Mouse (Mus musculus) erythroid progenitor cell, adult 5-6 weeks (primary cell): ENCODE results near the gene Rab44. TPM values are rescaled to one million over a fixed set of nuclear protein-coding genes. Genes with fewer than 3 reads are reported as not detected.
"Not testable (repeated sequence)": the region's sequence is repeated elsewhere in the genome, so short reads cannot be mapped to it uniquely, and the experiment has no call there.

Source experiments
- ATAC-seq: replicated peaks from 2 replicates; pipeline ENCODE4 v1.8.0; 2016; ENCODE audit warnings: moderate number of reproducible peaks, mild to moderate bottlenecking, moderate TSS enrichment, inconsistent platforms; ENCODE audit not compliant: poor library complexity, low FRiP score, severe bottlenecking
- total RNA-seq, 2 experiments: library from RNA; stranded (forward) in 1 of 2; stranded (reverse) in 1 of 2; fragments of 150-400 nt in 1 of 2; fragments of 186-747, 209-891 nt in 1 of 2; gene quantifications; 2 replicates each; pipeline versions ENCODE4 v1.2.3 to v1.2.4; 2015 to 2017; ENCODE audit warnings: low replicate concordance in 2 of 2

Gene Rab44
- total RNA-seq (2015; ENCODE audit: low replicate concordance) (15.9 and 22.7 TPM in 2 replicates), total RNA-seq (2017; ENCODE audit: low replicate concordance) (22.2 and 28.0 TPM in 2 replicates)

DNA sequence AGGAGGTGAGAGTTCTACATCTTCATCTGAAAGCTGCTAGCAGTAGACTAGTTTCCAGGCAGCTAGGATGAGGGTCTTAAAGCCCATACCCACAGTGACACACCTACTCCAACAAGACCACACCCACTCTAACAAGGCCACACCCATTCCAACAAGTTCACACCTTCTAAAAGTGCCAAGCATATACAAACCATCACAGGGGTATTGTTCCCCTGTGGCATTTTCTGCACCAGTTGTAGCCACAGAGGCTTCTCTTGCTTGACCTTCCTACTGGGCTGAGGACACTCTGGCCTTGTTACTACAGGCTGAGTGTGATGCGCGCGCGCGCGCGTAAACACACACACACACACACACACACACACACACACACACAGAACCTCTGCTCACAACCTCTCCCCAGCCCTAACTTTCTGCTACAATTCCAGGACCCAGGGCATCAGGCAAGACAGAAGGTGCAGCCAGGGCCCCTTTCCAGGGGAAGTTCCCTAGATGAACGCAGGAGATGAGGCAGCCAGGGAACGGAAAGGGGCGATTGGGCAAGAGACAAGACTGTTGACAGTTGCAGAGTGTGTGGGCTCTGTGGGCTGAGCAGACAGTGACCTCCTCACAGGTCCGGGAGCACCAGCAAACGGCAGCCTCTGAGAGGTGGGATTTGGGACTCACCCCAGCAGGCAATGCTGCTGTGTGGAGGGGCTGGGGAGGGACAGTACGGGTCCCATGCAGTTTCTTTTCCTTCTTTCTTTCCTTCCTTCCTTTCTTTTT, at the start of gene Rab44:
TSS of gene Rab44 (plus strand) at position 555 of the 762 bp plus-strand sequence.
- no peak for ATAC-seq

DNA sequence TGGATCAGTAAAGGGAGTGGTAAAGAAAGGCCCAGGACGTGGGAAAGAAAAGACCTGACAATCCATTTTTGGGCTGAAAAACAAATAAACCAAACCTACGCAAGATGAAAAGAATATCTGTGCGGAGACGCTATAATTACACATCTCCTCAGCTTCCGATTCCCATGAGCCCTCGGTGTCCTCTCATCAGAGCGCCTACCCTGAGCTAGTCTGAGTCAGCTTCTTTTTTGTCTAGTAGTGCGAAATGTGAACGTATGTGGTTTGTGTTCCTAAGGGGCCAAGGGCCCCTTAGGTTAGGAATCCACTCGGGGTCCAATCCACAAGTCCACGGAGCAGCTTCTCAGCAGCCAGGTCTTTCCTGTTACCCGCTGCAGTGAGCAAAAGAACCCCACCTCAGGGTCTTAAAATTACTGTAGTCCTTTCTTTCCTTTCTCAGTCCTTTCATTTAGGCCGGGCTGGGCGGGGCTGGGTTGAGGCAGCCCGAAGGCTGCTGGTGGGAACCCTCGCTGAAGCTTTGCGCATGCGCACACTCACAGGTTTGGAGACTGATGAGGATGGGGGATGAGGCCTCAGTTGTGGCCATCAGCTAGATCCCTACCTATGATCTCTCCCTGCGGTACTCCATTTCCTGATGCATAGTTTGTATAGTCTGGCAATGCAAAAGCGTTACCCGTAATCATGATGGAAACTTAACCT, 48.6 kb upstream of the Rab44 start:
- no peak for ATAC-seq

DNA sequence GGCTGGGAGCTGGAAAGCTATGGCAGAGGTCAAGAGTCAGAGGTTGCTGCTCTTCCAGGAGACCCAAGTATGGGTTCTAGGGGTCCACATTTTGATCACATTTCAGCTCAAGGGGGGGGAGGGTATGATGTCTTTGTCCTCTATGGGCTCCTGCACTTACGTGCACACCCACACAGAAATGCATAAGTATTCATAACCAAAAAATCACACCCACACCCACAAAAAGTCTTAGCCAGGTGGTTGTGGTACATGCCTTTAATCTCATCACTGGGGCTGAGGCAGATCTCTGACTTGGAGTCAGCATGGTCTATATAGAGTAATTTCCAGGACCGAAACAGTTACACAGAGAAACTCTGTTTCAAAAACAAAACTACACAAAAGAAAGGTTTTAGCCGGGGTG, 48.0 kb upstream of the Rab44 start:
- ATAC-seq = no peak

DNA sequence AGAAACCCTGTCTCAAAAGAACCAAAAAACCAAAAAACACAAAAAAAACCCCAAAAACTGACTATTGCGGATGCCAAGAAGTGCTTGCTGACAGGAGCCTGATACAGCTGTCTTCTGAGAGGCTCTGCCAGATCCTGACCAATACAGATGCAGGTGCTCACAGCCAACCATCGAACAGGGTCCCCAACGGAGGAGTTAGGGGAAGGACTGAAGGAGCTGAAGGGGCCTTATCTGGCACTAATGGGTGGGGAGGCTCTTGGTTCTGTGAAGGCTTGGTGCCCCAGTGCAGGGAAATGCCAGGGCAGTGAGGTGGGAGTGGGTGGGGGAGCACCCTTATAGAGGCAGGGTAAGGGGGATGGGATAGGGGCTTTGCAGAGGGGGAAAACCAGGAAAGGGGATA, 46.5 kb upstream of the Rab44 start:
- not testable (repeated sequence) for ATAC-seq

GRCm38 (mm10) chr17:29067847-29068246, 46.1 kb upstream of the Rab44 start:
- ATAC-seq = no peak

DNA sequence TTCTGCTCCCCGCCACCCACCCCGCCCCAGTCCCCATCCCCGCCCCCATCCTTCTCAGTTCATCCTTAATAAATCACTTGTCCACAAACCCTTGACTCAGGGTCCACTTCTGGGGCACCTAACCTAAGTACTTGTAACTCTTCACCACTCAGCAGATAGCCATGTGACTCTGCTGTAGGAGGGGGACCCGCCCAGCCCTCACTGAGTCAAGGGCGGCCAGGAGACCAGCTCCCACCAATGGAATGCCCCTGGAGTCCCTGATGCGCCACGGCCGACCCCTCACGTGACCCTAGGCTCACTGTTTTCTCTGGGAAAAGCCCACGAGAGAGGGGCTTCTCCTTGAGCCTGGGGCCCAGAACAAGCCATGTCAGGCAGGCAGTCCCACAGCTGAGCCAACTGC, 44.9 kb upstream of the Rab44 start:
- ATAC-seq = no peak

DNA sequence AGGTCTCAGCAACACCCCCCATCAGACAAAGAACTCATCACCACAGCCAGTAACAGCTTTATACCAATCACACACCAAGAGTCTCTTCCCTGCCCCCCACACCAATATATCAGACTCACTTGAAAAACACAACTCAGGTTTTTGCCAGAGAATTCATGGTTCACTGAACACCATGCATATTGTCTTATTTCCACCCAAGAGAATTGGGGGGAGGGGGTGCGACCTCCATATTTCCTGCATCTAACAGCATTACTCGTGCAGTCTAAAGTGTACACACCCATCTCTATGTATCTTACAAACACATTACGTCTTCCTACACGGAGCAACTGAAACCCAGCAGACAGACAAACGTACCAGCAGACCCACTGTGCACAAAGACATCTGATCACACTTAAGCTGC, 42.1 kb upstream of the Rab44 start:
- ATAC-seq = no peak

GRCm38 (mm10) chr17:29072701-29073307, 41.1 kb upstream of the Rab44 start:
- ATAC-seq = no peak

- ATAC-seq = no peak
Observed at GRCm38 (mm10) chr17:29073313-29073712, 40.6 kb upstream of the Rab44 start.

- no peak for ATAC-seq
Observed at GRCm38 (mm10) chr17:29074085-29074484, 39.9 kb upstream of the Rab44 start.

DNA sequence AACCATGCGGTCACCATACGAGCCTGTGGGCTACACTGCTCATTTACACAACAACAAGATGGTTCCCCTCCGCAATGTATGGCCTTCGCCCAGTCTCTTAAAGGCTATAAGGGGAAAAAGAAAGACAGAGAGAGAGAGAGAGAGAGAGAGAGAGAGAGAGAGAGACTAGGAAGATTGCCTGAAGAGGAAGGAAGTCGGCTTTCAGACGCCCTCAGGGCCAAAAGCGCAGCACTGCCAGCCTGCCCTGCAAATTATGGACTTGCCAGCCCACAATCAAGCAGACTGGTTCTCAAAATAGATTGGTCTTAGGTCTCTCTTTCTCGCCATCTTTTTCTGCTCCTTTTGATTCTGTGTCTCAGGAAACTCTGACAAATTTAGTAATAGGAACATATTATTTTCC, 37.7 kb upstream of the Rab44 start:
- no peak for ATAC-seq

DNA sequence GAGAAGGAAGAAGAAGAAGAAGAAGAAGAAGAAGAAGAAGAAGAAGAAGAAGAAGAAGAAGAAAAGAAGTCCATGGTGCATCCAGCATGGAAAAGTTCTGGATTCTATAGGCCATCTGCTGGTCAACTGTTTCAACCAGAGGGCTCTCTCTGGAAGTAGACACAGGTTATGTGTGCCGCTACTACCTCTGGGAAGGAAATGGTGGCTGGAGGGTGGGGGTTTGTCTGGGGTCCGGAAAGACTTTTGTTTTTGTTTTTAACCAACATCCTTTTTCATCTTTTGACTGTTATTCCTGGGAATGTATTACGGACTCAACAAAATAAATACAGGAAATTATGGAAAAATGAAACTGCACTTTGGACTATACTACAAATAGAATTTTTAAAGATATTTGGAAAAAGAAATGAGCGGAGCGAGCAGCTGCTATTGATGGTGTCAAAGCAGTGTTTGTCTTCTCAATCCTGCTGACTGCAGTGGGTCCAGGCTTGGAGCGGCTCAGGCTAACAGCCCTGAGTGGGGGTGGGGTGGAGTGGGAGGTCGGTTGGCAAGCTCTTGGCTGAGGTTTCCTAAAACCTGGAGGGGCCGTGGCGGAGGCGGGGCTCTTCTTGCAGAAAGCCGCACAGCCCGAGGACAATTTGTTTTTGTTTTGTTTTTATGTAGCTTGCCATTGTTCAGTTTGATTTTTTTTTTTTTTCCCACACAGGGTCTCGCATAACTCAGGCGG, 36.0 kb upstream of the Rab44 start:
- ATAC-seq = no peak

DNA sequence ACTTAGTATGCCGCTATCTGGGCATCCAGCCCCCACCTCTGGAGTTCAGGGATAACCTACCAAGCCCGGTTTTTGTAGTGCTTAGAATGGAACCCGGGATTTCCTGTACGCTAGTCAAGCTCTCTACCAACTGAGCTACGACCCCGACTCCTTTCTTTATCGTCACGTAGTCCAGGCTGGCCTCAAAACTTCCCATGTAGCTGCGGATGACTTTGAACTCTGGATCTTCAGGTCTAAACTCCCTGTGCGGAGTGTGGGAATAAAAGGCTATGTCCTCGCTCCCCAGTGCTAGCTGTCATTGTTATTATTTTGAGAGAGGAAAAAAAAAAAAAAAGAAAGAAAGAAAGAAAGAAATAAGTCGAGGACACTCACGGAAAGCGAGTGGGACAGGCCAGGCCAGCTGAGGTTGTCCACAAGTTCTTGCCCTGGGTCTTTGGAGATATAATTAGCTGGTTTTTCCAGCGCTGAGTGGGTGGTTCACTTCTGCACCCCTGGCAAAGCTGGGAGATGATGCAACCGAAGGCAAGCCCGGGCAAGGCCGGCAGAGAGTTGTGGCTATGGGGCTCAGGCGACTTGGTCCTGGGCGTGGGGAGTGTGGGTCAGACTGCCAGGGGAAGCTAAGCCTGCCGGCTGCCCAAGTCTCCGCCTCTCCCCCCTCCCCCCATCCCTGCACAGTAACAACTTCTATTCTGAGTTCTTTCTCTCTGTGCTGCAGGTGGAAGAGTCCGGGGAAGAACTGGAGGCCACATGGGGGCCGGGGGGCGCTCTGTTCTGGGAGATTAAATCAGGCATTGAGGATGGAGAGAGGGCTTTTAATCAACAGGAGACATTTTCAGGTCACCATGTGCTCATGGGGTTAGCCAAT, 35.2 kb upstream of the Rab44 start:
- ATAC-seq = no peak

- no peak for ATAC-seq
Observed at GRCm38 (mm10) chr17:29080758-29081617, 33.0 kb upstream of the Rab44 start.

DNA sequence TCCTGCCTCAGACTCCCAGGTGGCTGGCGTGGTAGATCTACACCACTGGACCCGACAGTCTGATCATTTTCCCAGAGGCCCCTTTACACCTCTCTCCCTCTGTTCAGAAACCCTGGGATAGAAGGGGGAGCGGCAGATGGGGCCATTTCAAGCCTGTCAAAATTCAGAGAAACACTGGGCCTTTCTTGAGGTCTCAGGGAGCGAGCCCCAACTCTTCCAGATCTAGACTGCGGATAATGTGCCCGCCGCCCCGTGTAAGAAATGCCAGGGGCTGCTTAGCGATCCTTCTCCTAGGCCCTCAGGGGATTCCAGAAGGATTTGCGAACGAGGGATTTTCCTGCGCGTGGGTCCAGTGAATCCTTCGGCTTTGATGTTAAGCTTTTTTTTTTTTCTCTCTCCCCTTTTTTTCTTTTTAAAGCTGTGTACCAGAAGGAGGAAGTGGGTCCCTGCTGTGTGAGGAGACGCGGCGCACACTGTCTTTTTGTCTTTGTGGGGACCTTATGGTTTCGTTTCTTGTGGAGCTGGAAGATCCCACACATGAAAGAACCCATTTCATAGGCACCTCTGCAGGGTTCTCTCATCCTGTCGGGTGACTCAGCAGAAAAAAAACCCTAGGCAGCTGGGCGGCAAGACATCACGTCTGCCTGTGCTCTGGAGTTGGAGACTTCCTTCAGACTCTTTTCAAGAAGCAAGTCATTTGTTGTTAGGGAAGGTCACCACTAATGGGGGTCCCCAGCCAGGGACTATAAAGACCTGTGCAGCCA, 32.1 kb upstream of the Rab44 start:
- ATAC-seq = no peak

DNA sequence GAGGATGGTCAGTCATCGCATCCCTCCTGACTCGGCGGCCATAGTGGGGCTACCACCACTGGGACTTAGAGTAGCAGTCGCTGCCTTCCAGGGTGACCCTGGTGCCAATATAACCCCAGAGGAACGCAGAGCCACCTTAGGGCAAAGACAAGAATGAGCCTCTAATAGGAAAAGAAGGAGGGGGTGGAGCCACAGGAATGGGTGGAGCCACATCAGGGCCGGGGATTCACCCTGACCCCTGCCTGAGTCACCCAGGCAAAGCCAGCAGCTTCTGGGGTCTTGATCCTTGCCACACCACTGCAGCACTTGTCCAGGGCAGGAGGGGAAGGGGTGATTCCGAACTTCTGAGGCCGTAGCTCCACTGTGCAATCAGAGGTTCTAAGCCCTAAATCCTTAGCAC, 30.4 kb upstream of the Rab44 start:
- no peak for ATAC-seq

DNA sequence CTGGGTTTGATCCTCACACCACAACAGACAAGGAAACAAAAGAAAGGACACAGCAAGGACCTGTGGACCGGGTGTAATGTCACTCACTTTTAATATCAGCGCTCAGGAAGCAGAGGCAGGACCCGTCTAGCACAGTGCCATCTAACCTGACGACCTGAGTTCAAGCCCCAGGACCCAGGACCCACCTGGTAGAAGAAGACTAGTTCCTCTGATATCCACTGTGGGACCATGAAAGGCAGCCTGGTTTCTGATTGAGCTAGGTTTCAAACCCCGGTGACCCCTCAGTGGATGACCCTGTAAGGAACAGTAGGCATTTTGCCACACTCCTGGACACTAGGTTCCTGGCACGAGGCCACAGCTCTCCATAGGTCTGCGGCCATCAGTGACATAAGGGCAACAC, 29.3 kb upstream of the Rab44 start:
- no peak for ATAC-seq

GRCm38 (mm10) chr17:29085266-29085665, 28.7 kb upstream of the Rab44 start:
- no peak for ATAC-seq
